Mouse (Mus musculus) CH12.LX (cell line): Measurements from ENCODE around the gene Gm20388.

Experiments
- BHLHE40 ChIP-seq: IDR thresholded peaks from 2 replicates; pipeline ENCODE4 v1.6.1; 2011; ENCODE audit warnings: mild to moderate bottlenecking, low read depth, low read length, improper control_type of control experiment
- CHD2 ChIP-seq: IDR thresholded peaks from 2 replicates; pipeline ENCODE4 v1.6.1; 2011; ENCODE audit warnings: low read length, improper control_type of control experiment
- CTCF ChIP-seq, 2 experiments: IDR thresholded peaks in 1 of 2; conservative IDR thresholded peaks in 1 of 2; 2 replicates each; pipeline ENCODE4 v1.5.1; 2011 to 2012; ENCODE audit warnings: low read depth in 2 of 2, low read length in 2 of 2, improper control_type of control experiment in 1 of 2, inconsistent platforms in 1 of 2, mild to moderate bottlenecking in 1 of 2, moderate library complexity in 1 of 2
- E2F4 ChIP-seq: IDR thresholded peaks from 2 replicates; pipeline ENCODE4 v1.6.1; 2011; ENCODE audit warnings: low read depth, low read length, improper control_type of control experiment; ENCODE audit not compliant: insufficient replicate concordance
- MAFK ChIP-seq: IDR thresholded peaks from 2 replicates; pipeline ENCODE4 v1.6.1; 2011; ENCODE audit warnings: low read length, improper control_type of control experiment; ENCODE audit not compliant: insufficient replicate concordance
- NELFE ChIP-seq: IDR thresholded peaks from 2 replicates; pipeline ENCODE4 v1.6.1; 2011; ENCODE audit warnings: low read depth, low read length, improper control_type of control experiment
- POLR2A ChIP-seq: IDR thresholded peaks from 2 replicates; pipeline ENCODE4 v1.6.1; 2011; ENCODE audit warnings: low read depth, mild to moderate bottlenecking, improper control_type of control experiment, low read length
- UBTF ChIP-seq: IDR thresholded peaks from 2 replicates; pipeline ENCODE4 v1.6.1; 2012; ENCODE audit warnings: low read depth, mild to moderate bottlenecking, inconsistent platforms, low read length, improper control_type of control experiment, moderate library complexity
- USF1 ChIP-seq: IDR thresholded peaks from 2 replicates; pipeline ENCODE4 v1.6.1; 2014; ENCODE audit warnings: low read depth, mild to moderate bottlenecking, inconsistent platforms, low read length, improper control_type of control experiment

- TF ChIP-seq USF1 (no peak), MAFK (no peak), UBTF (no peak), NELFE (no peak), CTCF (conservative IDR thresholded peaks at IDR 0.05 in 1 of 2, IDR thresholded peaks at IDR 0.05 in 1 of 2; ENCODE audit: low read depth in 2 of 2, low read length in 2 of 2) (no peak), CHD2 (no peak), BHLHE40 (no peak), POLR2A (no peak), E2F4 (no peak)
Measured at GRCm38 (mm10) chr8:122334791-122335490, 2424.3 kb downstream of the Gm20388 start.
